Mouse (Mus musculus) embryonic facial prominence, embryonic 11.5 days (tissue): Measurements from ENCODE around the gene Cdk5r2. TPM values are rescaled to one million over a fixed set of nuclear protein-coding genes. Genes with fewer than 3 reads are reported as not detected.

Experiments used
- ATAC-seq: fragments of 200-750 bp; cut with Nextera tagmentation; replicated peaks from 2 replicates; pipeline ENCODE4 v1.8.0; 2017; ENCODE audit warnings: low read depth; ENCODE audit not compliant: insufficient number of reproducible peaks, low FRiP score, low TSS enrichment
- DNase-seq: peaks from one replicate; pipeline ENCODE4 v3.0.0-alpha.2; 2015; ENCODE audit warnings: low spot score
- H3K27ac ChIP-seq: fragments of 300-500 bp; sonication (generic); replicated peaks from 2 replicates; pipeline ENCODE4 v1.5.1; 2014; ENCODE audit warnings: mild to moderate bottlenecking, low read depth, low read length, control low read depth
- H3K27me3 ChIP-seq: fragments of 300-500 bp; sonication (generic); 2 replicates; pipeline ENCODE4 v1.6.1; 2014; ENCODE audit warnings: mild to moderate bottlenecking, low read length, moderate library complexity, mixed read lengths; ENCODE audit not compliant: control insufficient read depth, insufficient read depth
- H3K36me3 ChIP-seq: fragments of 300-500 bp; sonication (generic); replicated peaks from 2 replicates; pipeline ENCODE4 v1.6.1; 2014; ENCODE audit warnings: low read depth, mild to moderate bottlenecking, low read length, moderate library complexity, mixed read lengths; ENCODE audit not compliant: control insufficient read depth, insufficient read depth
- H3K4me1 ChIP-seq: fragments of 300-500 bp; sonication (generic); 2 replicates; pipeline ENCODE4 v1.6.1; 2014; ENCODE audit warnings: low read length, mixed read lengths; ENCODE audit not compliant: control insufficient read depth, insufficient read depth
- H3K4me2 ChIP-seq: fragments of 300-500 bp; sonication (generic); 2 replicates; pipeline ENCODE4 v1.6.1; 2014; ENCODE audit warnings: low read depth, mild to moderate bottlenecking, control low read depth, low read length, moderate library complexity
- H3K4me3 ChIP-seq: fragments of 300-500 bp; sonication (generic); 2 replicates; pipeline ENCODE4 v1.5.1; 2014; ENCODE audit warnings: low read depth, low read length, control low read depth
- H3K9ac ChIP-seq: fragments of 300-500 bp; sonication (generic); replicated peaks from 2 replicates; pipeline ENCODE4 v1.6.1; 2014; ENCODE audit warnings: mild to moderate bottlenecking, control low read depth, low read length
- H3K9me3 ChIP-seq: fragments of 300-500 bp; sonication (generic); replicated peaks from 2 replicates; pipeline ENCODE4 v1.6.1; 2016; ENCODE audit warnings: mild to moderate bottlenecking, low read length, inconsistent platforms, mixed read lengths; ENCODE audit not compliant: control insufficient read depth
- WGBS: fragments of 180-500 bp; shearing (Covaris S2); extraction: QIAGEN DNeasy Blood & Tissue Kit; methylation state at CpG from one replicate; pipeline ENCODE4 v1.1.7; 2014; 5-methylcytosine and 5-hydroxymethylcytosine counted together
- polyA plus RNA-seq: library from polyadenylated mRNA; unstranded; fragments of >200 nt; fragmentation: Nextera tagmentation; extraction: Ambion mirVana; gene quantifications from 2 replicates; pipeline ENCODE4 v1.2.1, GENCODE M21; 2014

Cdk5r2 gene
- polyA plus RNA-seq, 1 experiment from 2014 or later, result 1.1 TPM

DNA sequence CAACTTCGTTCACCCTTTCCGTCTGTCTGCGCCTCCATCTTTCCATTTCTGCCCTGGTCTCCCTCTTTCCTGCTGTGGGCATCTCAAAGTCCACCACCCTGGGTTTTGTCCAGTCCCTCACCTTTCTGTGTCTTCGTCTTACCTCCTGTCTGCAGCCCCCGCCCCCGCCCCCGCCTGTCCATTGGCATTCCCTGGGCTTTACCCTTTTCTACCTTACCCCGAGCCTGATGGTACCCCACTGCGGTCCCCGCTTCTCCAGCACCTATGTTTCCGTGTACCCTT is 1.6 kb downstream of the Cdk5r2 start:
- no peak for ATAC-seq
- no peak for DNase-seq
- no peak overlapping the region for H3K27ac ChIP-seq
- 2% methylated on average over 9 of the region's 11 CpGs for WGBS
- no peaks in the 10 kb centered on the region for H3K9me3 ChIP-seq
- H3K4me2 ChIP-seq, result peak overlapping the region; percentile 99
- H3K4me1 ChIP-seq, result peaks cover 2% of the 10 kb centered on the region; the same call in 1 of the 2 replicates
- peak overlapping the region; percentile 65 for H3K4me3 ChIP-seq
- H3K9ac ChIP-seq, result no peak overlapping the region
- H3K27me3 ChIP-seq, result peaks cover 50% of the 10 kb centered on the region
- H3K36me3 ChIP-seq, result no peaks in the 10 kb centered on the region

- Histone ChIP-seq H3K9ac (no peak overlapping the region), H3K4me3 (peak overlapping the region; percentile 65; the same call in 1 of the 2 replicates), H3K27me3 (peaks cover 50% of the 10 kb centered on the region)
Observed at GRCm38 (mm10) chr1:74856791-74857190, 2.1 kb downstream of the Cdk5r2 start.

GRCm38 (mm10) chr1:74857201-74857600 is 2.5 kb downstream of the Cdk5r2 start:
- Histone ChIP-seq H3K27me3 (peaks cover 50% of the 10 kb centered on the region), H3K4me1 (peaks cover 2% of the 10 kb centered on the region; the same call in 1 of the 2 replicates), H3K4me2 (no peak overlapping the region), H3K27ac (no peak overlapping the region), H3K9ac (no peak overlapping the region), H3K36me3 (no peaks in the 10 kb centered on the region), H3K9me3 (no peaks in the 10 kb centered on the region), H3K4me3 (no peak overlapping the region)
- ATAC-seq (no peak), DNase-seq (no peak)
- 2% methylated on average over 20 of the region's 20 CpGs for WGBS

More at GRCm38 (mm10) chr1:74856791-74857190, 2.1 kb downstream of the Cdk5r2 start:
- 0% methylated on average over 7 of the region's 7 CpGs for WGBS
- no peak for ATAC-seq
- Histone ChIP-seq H3K4me1 (peaks cover 2% of the 10 kb centered on the region; the same call in 1 of the 2 replicates), H3K36me3 (no peaks in the 10 kb centered on the region), H3K4me2 (no peak overlapping the region), H3K9me3 (no peaks in the 10 kb centered on the region), H3K27ac (no peak overlapping the region)
- DNase-seq, result no peak

- DNase-seq, result no peak
- peaks cover 48% of the 10 kb centered on the region for H3K27me3 ChIP-seq
Observed at GRCm38 (mm10) chr1:74857677-74858076, 2.9 kb downstream of the Cdk5r2 start.

DNA sequence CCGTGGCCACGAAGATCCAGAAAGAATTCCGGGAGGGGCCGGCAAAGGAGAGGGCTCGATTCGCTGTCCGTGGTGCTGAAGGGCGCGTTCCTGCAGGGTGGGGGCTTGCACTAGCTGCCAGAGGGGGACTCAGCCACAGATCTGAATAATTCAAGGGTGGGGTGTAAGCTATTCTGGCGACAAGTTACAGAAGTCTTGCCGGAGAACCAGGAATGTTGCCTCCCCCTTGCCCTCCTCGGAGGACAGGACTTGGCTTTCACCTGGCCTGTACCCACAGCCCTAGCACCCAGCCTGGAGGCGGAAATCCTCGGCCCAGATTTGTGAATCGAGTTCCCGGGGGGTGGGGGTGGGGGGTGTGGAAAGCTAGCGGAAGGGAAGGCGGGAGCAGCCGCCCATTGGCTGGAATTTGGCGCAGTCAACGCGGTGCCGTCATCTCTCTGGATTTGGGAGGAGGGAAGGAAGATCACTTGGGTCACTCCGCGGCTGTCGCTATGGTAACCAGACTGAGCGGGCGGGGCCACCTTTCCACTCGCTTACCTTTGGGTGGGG is 3.5 kb downstream of the Cdk5r2 start:
- no peaks in the 10 kb centered on the region for H3K9me3 ChIP-seq
- ATAC-seq, result peak; percentile 8; the same call in 1 of the 2 replicates
- no peaks in the 10 kb centered on the region for H3K36me3 ChIP-seq
- peak; percentile 79 for DNase-seq
- peaks cover 45% of the 10 kb centered on the region for H3K27me3 ChIP-seq
- no peak overlapping the region for H3K27ac ChIP-seq
- WGBS, result under 1% methylated on average over 29 of the region's 29 CpGs
- peak overlapping the region; percentile 26 for H3K4me3 ChIP-seq
- peak overlapping the region; percentile 56 for H3K4me2 ChIP-seq
- peaks cover 2% of the 10 kb centered on the region; the same call in 1 of the 2 replicates for H3K4me1 ChIP-seq
- peak overlapping the region; percentile 22; the same call in 1 of the 2 replicates for H3K9ac ChIP-seq

More at GRCm38 (mm10) chr1:74857677-74858076, 2.9 kb downstream of the Cdk5r2 start:
- H3K9me3 ChIP-seq, result no peaks in the 10 kb centered on the region
- H3K4me1 ChIP-seq, result peaks cover 2% of the 10 kb centered on the region; the same call in 1 of the 2 replicates
- H3K36me3 ChIP-seq, result no peaks in the 10 kb centered on the region
- H3K9ac ChIP-seq, result no peak overlapping the region
- H3K4me3 ChIP-seq, result peak overlapping the region; percentile 26; the same call in 1 of the 2 replicates
- ATAC-seq, result no peak
- 8% methylated on average over 4 of the region's 4 CpGs for WGBS
- peak overlapping the region; percentile 56 for H3K4me2 ChIP-seq
- no peak overlapping the region for H3K27ac ChIP-seq

DNA sequence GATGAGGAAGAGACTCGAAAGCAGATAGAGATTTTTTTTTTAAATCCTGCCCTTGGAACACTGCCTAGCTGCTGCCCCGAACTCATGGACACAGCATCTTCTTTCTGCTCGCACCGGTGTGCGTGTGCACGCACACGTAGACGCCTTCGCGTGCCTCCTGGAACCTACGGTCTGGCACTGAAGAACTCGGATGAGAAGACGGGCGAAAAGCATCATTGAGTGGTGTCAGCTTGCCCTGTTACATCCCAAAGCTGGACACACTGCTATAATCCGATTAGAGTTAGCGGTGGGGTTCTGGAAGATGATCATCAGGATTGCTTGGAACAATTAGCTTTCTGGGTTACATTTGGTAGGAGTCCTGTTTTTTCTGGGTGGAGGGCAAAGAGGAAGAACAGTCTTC is 4.1 kb downstream of the Cdk5r2 start:
- DNase-seq (no peak), ATAC-seq (no peak)
- Histone ChIP-seq H3K9me3 (no peaks in the 10 kb centered on the region), H3K27ac (no peak overlapping the region), H3K36me3 (no peaks in the 10 kb centered on the region), H3K27me3 (peaks cover 41% of the 10 kb centered on the region), H3K4me1 (peaks cover 2% of the 10 kb centered on the region; the same call in 1 of the 2 replicates), H3K4me2 (peak overlapping the region; percentile 56; the same call in 1 of the 2 replicates), H3K9ac (no peak overlapping the region), H3K4me3 (peak overlapping the region; percentile 26; the same call in 1 of the 2 replicates)
- WGBS, result 5% methylated on average over 16 of the region's 16 CpGs

DNA sequence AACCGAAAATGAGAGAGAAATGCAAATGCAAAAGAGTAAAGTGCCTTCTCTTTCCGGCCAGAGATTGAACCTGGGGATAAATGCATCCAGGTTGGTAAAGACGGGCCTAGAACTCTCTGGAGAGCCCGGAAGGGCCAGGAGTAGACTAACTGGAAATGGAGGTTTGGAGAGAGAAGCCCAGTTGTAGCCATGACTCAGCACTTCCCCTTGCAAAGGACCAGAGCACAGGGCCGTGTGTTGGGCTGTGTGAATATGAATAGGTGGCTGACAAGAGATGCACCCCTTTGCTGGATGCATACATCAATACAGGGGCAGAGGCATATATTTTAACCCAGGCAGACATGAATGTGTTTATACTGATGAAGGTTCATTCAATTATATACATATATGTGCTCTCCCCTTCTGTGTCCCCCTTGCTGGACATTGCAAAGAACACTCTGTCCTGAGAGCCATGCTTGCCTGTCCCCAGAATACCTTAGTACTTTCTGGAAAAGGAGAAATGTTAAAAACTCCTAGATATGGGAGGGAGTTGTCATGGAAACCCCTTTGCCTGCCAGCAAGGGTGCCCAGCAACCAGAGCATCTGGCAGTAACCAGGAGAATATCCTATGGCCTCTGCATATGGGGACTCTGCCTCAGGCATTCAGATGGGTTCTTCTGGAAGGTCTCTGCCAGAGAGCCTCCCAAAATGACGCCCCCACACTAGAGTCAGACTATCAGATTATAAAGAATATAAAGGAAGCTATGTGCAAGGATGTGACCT is 4.7 kb downstream of the Cdk5r2 start:
- Histone ChIP-seq H3K4me3 (no peak overlapping the region), H3K9ac (no peak overlapping the region), H3K36me3 (no peaks in the 10 kb centered on the region), H3K4me1 (peaks cover 2% of the 10 kb centered on the region; the same call in 1 of the 2 replicates), H3K9me3 (no peaks in the 10 kb centered on the region), H3K27me3 (peaks cover 41% of the 10 kb centered on the region), H3K4me2 (no peak overlapping the region), H3K27ac (no peak overlapping the region)
- 33% methylated on average over 6 of the region's 6 CpGs for WGBS
- no peak for ATAC-seq
- DNase-seq, result no peak

DNA sequence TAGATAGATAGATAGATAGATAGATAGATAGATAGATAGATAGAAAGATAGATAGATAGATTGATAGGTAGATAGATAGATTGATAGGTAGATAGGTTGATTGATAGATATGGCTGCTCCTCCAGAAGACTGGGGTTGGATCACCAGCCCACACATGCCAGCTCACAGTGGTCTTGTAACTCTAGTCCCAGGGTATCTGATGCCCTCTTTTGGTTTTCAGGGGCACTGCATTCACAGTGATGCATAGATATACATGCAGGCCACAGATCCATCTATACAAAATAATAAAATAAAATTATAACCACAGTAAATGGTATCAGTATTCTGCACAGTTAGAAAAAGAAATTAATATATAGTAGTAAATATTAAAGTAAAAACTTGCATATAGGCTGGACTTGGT is 7.0 kb downstream of the Cdk5r2 start:
- ATAC-seq, result no peak
- Histone ChIP-seq H3K4me3 (no peak overlapping the region), H3K9me3 (no peaks in the 10 kb centered on the region), H3K27ac (no peak overlapping the region), H3K27me3 (peaks cover 22% of the 10 kb centered on the region), H3K9ac (no peak overlapping the region), H3K4me1 (peaks cover 2% of the 10 kb centered on the region; the same call in 1 of the 2 replicates), H3K36me3 (no peaks in the 10 kb centered on the region), H3K4me2 (no peak overlapping the region)
- no peak for DNase-seq
